Mouse (Mus musculus) thymus, adult 18-20 months (tissue): ENCODE data around the gene Ubald1.

Experiments
- DNase-seq, 2 experiments: peaks; one replicate each; pipeline ENCODE4 v3.0.0; 2022; ENCODE audit warnings: mixed read lengths in 2 of 2

Ubald1 gene

DNA sequence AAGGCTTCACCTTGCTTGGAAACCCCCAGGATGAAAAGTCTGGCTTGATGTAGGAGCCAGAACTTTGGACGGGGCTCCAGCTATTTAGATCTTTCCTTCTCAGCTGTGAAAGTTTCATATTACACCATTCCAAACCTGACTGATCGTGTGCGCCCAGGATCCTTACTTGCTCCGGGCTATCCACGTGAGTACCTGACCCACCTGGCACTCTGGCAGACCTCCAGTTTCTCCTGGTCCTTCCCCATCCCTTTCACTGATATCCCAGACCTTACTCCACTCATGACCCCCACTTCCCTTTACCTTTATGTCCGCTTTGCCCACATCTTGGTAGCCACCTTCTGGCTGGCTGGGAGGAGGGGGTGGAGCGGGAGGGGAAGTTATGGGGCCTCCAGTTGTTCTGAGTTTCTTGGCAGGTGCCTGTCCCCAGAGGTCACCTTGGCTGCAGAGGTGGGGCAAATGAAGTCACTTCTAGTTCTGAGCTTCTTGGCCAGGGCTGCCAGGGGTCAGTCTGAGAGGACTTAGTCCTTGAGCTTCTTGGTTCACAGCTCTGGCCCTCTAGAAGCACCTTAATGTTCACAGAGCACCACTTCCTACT, 13.9 kb downstream of the Ubald1 start:
- DNase-seq: no peak

DNA sequence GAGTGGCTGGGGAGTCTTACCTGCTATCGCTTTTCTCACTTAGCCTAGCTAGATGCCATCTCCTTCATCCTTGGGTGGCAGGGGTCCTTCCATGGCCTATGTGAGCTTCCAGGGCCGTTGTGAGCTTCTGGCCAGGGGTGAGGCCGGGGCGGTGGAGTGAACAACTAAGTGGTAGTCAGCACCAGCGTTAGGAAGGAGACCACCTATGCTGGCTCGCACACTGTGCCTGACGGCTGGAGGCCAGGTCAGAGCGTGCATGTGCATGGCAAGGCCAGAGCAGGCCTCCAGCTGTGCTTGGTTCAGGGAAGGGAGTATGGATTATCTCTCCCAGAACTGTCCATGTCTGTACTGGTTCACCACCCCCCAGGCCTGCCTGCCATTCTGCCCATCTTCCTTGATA, 16.4 kb downstream of the Ubald1 start:
- no peak for DNase-seq

- peak; percentile 49 to 50 for DNase-seq
These were observed 17.1 kb downstream of the Ubald1 start for GRCm38 (mm10) chr16:4862863-4863483.

DNA sequence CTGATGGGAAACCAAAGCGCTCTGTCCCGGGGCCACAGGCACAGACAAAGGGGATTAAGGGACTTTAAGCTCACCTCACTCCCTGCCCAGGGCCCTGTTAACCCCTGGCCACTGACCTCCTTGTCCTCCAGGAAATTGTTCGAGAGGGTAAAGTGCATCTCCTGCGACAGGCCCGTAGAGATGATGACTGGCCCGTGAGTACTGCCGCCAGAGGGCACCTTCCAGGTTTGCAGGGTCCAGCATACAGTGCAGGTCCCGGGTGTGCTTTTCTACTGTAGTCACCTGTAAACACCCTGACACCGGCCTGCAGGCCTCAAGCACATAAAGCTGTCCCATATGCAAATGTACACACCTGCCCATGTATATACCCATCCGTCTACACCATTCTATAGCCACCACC, 18.7 kb downstream of the Ubald1 start:
- no peak for DNase-seq

- DNase-seq: no peak
These were observed 25.0 kb downstream of the Ubald1 start for GRCm38 (mm10) chr16:4855046-4855650.

DNA sequence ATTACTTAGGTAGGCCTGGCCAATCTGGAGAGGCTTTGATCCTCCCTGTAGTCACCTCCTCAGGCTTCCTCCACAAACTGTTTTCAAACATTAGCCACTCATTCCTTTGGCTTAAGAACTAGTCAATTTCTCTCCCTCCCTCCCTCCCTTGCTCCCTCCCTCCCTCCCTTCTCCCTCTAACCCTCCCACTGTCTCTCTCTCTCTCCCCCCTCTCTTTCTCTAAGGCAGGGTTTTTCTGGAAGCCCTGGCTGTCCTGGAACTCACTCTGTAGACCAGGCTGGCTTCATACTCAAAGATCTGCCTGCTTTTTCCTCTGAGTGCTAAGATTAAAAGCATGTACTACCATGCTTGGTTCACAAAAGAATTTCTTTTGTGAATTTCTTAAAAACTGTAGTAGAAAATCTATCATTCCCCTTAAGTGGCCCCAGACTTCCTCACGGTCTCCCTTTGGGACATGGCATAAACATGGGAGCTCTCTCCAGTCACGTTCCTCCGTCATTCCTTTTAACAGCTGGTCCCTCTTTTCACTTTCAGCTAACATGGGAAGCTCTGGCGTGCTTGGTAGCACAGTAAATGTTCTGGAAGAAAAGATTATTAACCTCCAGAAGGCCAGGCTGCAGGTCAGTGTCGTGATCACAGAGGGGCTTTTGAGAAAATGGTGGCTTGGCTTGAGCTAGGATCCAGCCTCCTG, 29.0 kb downstream of the Ubald1 start:
- DNase-seq: no peak

GRCm38 (mm10) chr16:4850361-4850760, 29.8 kb downstream of the Ubald1 start:
- DNase-seq: no peak

DNA sequence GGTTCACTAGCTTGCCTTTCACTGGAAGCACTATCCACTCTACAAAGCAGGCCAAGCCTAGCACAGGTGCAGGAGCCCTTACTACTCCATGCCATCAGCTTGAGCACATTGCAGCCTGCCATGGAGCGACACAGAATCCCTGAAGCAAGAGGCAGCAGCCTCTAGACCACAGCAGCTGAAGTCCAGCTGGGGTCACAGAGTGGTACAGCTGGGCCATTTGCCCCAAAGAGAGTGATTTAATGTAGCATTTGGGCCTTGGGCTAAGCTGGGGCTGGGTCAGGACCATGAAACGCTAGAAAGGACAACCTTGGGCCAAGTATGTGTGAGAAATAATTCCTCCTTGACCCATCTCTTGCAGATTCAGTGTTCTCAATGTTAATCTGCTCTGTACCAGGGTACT, 32.0 kb downstream of the Ubald1 start:
- DNase-seq: no peak

GRCm38 (mm10) chr16:4847041-4847440, 33.1 kb downstream of the Ubald1 start:
- DNase-seq: no peak

DNA sequence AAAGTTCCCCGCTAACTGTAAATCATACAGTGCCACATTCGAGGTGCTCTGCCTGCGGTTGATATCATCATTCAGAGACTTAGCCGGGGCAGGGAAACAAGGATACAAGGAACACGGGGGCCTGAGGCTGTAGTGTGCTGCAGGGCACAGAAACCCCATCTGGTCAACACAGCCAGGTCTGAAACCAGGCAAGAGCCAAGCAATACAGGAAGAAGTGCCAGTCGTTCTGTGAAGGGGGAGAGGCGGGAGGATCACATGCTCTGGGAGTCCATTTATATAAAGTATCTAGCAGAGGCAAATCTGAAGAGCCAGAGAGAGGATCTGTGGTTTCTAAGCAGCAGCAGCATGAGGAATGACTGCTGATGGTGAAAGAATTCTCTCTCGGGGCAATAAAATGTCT, 39.9 kb downstream of the Ubald1 start:
- DNase-seq: no peak

DNA sequence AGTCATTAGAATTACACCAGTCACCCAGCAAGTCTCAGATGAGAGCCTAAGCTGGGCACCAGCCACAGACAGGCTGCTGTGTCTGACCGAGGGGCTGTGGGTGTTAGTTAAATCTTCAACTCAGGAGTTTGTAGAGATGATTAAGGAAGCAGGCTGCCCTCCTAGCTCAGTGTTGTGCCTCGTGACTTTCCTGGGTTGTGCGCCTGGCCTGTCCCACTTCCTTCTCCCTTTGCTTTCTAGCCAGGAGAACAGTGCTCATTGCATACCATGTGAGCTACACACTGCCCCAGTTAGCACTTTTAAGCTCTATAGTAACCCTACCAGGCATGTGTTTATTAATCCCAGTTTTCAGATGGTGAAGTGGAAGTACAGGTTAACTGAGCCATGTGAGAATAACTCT, 40.6 kb downstream of the Ubald1 start:
- no peak for DNase-seq

DNA sequence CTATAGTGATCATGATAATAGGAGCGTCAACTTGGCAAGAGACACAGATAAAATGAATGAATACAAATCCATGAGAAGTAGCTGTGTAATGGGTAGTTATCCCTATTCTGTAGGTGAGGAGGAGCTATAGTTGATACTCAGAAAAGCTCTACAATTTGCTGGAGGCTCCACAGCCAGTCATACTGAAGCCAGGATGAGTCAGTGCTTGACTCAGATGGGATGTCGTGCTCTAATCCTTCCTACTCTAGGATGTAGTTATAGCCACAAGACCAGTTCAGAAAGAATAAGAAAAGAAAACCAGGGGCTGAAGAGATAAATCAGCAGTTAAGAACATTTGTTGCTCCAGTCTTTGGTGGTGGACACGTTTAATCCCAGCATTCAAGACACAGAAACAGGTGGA, 42.5 kb downstream of the Ubald1 start:
- no peak for DNase-seq

DNA sequence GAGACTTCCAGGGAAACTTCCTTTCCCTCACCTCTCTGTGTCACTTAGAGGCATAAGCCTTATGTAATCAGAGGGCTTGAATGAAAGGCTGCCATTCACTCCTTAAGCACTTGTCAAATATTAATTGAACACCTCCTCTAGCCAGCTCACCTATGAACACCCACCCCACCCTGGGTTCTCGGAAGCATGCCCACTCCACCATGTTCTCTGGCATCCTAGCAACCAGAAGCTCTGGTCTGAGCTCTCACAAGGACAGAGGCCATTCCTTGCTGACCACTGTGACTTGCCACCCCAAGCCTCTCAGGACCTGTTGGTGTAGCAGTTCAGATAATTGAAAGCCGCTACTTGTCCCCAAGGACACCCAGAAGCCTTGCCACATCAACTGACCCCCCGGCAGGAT, 44.9 kb downstream of the Ubald1 start, which contains the start of gene 4930562C15Rik:
4930562C15Rik (plus strand) TSS at position 226 of the 400 bp plus-strand sequence.
- no peak for DNase-seq

GRCm38 (mm10) chr16:4833858-4834257, 46.3 kb downstream of the Ubald1 start:
- DNase-seq: no peak

DNA sequence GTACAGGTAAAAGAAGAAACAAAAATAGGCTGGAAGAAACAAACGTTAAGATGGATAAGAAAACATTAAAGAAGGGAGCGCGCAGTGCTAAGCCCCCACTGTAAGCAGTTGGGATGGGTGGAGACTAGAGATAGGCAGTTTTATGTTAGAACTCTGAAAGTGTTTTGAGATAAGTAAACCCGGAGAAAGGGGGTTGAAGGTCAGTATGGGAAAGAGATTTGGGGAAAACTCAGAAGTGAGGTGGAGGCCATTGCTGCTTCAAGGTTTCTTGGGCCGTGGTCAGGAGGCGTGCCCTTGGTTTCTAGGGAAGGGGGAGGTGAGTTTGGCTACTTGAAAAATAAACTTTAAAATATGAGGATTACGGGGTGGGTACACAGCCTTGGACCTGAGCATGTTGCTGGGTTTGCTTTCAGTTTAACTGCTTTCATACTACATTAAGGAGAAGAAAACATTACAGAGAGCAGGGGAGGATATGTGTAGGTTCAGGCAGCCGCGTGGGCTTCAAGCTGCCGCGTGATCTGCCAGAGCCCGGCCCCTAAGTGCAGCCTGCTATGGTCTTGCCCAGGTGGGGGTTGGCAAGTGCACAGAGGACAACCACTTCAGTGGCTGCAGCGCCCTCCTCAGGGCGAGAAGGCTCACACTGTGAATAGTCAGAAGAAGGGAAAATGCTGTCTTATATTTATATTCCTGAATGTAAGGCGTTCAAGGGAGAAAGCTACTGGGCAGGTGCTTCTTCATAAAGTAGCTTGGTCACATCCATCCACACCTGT, 48.3 kb downstream of the Ubald1 start:
- no peak for DNase-seq

GRCm38 (mm10) chr16:4829271-4829900, 50.7 kb downstream of the Ubald1 start:
- no peak for DNase-seq

- DNase-seq: no peak
These were observed 52.5 kb downstream of the Ubald1 start for GRCm38 (mm10) chr16:4827639-4828038.
